Mouse (Mus musculus): ENCODE data around the gene Spin1. TPM values are rescaled to one million over a fixed set of nuclear protein-coding genes. Genes with fewer than 3 reads are reported as not detected.

The Spin1 gene
- total RNA-seq, 2 experiments from 2014 or later: 169 to 173 TPM

DNA sequence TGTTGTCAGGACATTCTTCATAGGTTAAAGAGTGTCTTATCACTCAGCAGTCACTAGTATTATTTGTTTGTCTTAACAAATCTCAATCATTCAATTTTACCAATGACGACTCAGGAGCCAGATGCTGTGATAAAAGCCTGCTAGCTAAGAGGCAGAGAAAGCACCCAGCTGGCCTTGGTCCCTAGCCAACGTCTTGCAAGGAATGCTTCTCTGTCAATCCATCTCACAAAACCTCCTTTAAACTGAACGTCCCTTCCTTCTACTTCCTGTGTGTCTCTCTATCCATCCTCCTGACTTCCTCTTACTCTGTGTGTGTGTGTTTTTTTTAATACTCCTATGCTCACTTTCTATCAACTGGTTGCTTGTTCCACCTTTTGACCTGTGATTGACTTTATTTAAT, 78.7 kb downstream of the Spin1 start:
- DNase-seq (ENCODE audit: low spot score in 2 of 2): no peak
- intact Hi-C loops (cut with DNase I): loop anchor here (10.0 kb wide), 1 partner anchor 225 kb away; no protein-coding TSS in a partner anchor

DNA sequence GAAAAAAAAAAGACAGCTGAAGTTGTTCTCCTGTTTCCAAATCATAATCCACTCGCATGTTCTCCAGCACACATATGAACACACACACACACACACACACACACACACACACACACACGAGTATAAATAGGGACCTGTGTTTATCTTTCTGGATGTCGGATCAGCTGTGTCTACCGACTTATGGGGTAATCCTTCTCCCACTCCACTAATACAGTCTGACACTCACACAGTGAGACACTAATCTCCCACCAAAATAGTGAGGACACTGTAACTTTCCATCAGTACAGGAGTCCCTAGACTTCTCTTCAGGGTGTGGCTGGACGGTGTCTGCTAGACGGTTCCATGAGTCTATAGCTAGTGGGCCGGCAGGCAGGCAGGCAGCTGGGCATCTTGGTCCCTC, 81.6 kb downstream of the Spin1 start:
- intact Hi-C loops (cut with DNase I): no loop called here

DNA sequence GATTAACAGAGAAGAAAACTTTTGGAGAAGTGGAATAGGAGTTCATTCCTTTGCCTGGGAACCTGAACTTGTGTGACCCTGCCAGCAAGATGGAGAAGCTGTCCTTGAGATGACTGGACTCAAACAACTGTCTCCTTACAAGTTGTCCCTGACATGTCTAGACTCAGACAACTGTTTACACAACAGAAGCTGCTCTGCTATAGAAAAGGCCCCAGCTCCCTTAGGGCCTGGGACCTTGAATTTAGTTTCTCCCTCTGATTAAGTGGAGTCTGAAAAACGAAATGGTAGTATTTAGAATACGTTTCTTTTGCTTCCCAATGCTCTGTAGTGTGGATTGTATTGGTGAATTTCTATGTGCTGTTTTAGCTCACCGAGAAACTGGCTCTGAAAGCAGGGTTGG, 84.2 kb downstream of the Spin1 start:
- DNase-seq (ENCODE audit: low spot score in 2 of 2): no peak
- intact Hi-C loops (cut with DNase I): no loop called here

More for the DNA sequence above, 81.6 kb downstream of the Spin1 start:
- DNase-seq (ENCODE audit: low spot score in 2 of 2): no peak

DNA sequence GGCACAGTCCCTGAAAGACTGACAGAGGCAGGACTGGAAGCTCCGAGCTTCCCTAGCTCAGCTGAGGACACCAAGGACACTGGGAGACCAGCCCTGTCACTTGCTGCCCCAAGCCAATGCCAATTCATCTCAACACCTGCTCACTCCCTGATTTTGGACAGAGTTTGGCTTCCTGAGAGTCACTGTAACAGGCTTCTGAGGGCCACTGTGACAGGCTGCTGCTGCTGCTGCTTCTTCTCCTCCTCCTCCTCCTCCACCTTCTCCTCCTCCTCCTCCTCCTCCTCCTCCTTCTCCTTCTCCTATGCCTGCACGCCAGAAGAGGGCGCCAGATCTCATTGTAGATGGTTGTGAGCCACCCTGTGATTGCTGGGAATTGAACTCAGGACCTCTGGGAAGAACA, 89.7 kb downstream of the Spin1 start:
- no peak for DNase-seq (ENCODE audit: low spot score in 2 of 2)
- intact Hi-C loops (cut with DNase I): loop anchor here (5.0 to 10.0 kb wide), 2 partner anchors 227 to 424 kb away; no protein-coding TSS in a partner anchor

DNA sequence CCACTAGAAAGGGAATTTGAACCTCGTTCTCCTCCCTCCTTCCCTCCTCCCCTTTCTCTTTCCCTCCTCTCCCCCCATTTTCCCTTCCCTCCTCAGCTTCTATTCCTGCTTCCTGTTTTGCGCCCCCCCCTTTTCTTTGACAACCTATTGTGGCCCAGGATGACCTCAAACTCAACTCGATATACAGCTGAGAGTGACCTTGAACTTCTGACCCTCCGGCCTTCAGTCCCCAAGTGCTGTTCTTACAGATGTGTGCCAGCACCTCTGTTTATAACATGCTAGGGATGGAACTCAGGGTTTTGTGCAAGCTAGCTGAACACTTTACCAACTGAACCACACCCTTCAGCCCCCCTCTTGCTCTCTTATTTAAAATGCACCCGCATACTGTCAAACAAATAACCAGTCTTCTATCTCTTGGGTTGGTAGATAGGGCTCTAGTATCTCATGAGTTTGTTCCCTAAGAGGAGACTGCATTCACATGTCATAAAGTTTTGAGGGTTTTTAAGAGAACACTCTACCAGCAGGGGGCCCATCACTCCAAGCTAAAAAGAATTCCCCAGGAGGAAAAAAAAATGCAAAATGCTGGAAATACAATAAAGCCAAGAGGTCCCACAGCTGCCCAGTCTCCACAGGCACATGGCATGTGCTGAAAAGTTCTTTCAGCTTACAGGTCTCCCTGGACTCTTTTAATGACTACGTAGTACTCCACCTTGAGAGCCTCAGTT, 90.9 kb downstream of the Spin1 start:
- intact Hi-C loops (cut with DNase I): loop anchor here (5.0 to 10.0 kb wide), 2 partner anchors 226 to 423 kb away; no protein-coding TSS in a partner anchor
- DNase-seq (ENCODE audit: low spot score in 2 of 2): peak in 1 of 2 experiments; percentile 57

DNA sequence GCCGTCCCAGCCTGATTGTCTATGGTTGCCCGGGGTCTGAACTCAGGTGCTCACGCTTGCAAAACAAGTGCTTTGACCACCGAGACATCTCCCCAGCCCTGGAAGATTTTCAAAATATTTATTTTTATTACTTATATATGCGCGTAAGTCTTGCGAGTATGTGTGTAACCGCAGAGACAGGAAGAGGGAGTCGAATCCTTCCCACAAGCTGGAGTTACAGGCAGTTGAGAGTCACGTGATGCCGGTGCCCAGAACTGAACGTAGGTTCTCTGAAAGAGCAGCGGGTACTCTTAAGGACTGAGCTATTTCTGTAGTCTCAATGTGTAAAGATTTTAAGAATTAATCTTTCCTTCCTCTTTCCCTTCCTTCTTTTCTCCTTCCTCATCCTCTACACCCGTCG, 93.2 kb downstream of the Spin1 start:
- no peak for DNase-seq (ENCODE audit: low spot score in 2 of 2)
- intact Hi-C loops (cut with DNase I): loop anchor here (5.0 to 10.0 kb wide), 2 partner anchors 223 to 421 kb away; no protein-coding TSS in a partner anchor

DNA sequence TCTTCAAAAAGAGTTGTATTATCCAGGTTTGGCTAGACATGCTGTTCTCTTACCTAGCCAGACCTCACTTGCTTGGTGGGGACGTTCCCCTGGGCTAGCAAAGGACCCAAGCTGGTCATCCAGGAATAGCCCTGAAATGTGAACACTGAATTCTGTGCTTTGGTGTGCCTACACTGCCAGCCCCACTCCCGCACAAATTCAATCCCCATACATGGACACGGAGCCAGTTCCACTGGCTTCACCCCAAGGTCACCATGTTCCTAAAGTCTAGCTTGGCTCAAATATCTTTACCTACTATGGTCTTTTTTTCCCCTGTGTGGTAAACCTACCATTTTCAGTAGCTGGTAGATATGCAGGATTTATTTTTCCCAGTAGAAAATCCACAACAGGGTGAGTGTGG, 97.0 kb downstream of the Spin1 start:
- intact Hi-C loops (cut with DNase I): loop anchor here (10.0 kb wide), 1 partner anchor 417 kb away; no protein-coding TSS in a partner anchor
- DNase-seq (ENCODE audit: low spot score in 2 of 2): no peak

DNA sequence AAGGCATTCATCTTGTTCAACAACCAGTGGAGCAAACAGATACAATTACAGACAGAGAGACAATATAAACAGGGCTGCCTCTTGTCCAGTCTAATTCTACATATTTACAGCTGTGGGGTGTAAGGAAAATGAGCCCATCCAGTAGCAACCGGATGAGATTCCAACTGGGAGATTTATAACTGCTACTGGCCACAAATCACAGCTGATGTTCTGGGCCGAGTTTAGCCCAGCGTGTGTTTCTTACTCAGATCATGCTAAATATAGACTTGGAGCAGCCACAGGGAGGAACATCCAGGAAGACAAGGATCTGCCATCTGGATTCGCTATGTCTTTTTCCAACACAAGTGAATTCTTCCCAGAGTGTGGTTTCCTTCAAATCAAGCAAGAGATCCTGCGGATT, 97.5 kb downstream of the Spin1 start:
- peak; percentile 54 to 78 for DNase-seq (ENCODE audit: low spot score in 2 of 2)
- intact Hi-C loops (cut with DNase I): loop anchor here (10.0 kb wide), 1 partner anchor 417 kb away; no protein-coding TSS in a partner anchor

Other genes with a start within 250 kb of the Spin1 start
- gene Nxnl2, start 70.1 kb downstream of the Spin1 start, total RNA-seq (2021): under 1 TPM; 0.61 to 0.72 TPM

All from left cerebral cortex, postnatal 14 days (tissue).